Mouse (Mus musculus) brain, embryonic 14.5 days (tissue): ENCODE measurements at regions not wholly inside any gene's neighbourhood (a gene's known extent, or its start where the extent isn't known, plus 50 kb on each side); places are given as distances from the start of the nearest gene placed in this dataset.

ENCODE experiments used
- CTCF ChIP-seq: fragments of 200-500 bp; IDR thresholded peaks from 2 replicates; pipeline ENCODE4 v1.5.1; 2012; ENCODE audit warnings: inconsistent platforms, mild to moderate bottlenecking, moderate library complexity, borderline replicate concordance; ENCODE audit not compliant: insufficient read depth, insufficient read length; ENCODE audit errors: extremely low read depth
- POLR2A ChIP-seq: fragments of 200-500 bp; IDR thresholded peaks from 2 replicates; pipeline ENCODE4 v1.6.1; 2012; ENCODE audit warnings: mild to moderate bottlenecking, inconsistent platforms, borderline replicate concordance; ENCODE audit not compliant: poor library complexity, insufficient read depth, insufficient read length, severe bottlenecking; ENCODE audit errors: extremely low read depth

- no peak for TF ChIP-seq CTCF
- no peak for TF ChIP-seq POLR2A
These were observed 215.9 kb downstream of the Pros1 start for GRCm38 (mm10) chr16:63069987-63070386.
